Mouse (Mus musculus) heart, embryonic 11.5 days (tissue): ENCODE data around the gene Gm28372. TPM values are rescaled to one million over a fixed set of nuclear protein-coding genes. Genes with fewer than 3 reads are reported as not detected.

Experiments
- ATAC-seq: fragments of 200-750 bp; cut with Nextera tagmentation; replicated peaks from 2 replicates; pipeline ENCODE4 v1.8.0; 2017; ENCODE audit warnings: moderate library complexity; ENCODE audit not compliant: insufficient number of reproducible peaks, low FRiP score, low TSS enrichment
- H3K27ac ChIP-seq: fragments of 300-500 bp; sonication (generic); 2 replicates; pipeline ENCODE4 v1.5.1; 2014; ENCODE audit warnings: mild to moderate bottlenecking, low read depth, low read length
- H3K27me3 ChIP-seq: fragments of 300-500 bp; sonication (generic); 2 replicates; pipeline ENCODE4 v1.6.1; 2014; ENCODE audit warnings: mild to moderate bottlenecking, low read length, mixed read lengths; ENCODE audit not compliant: control insufficient read depth, insufficient read depth
- H3K36me3 ChIP-seq: fragments of 300-500 bp; sonication (generic); 2 replicates; pipeline ENCODE4 v1.6.1; 2014; ENCODE audit warnings: mild to moderate bottlenecking, low read length, moderate library complexity, mixed read lengths; ENCODE audit not compliant: control insufficient read depth, insufficient read depth
- H3K4me1 ChIP-seq: fragments of 300-500 bp; sonication (generic); 2 replicates; pipeline ENCODE4 v1.6.1; 2014; ENCODE audit warnings: low read length; ENCODE audit not compliant: control insufficient read depth, insufficient read depth
- H3K4me2 ChIP-seq: fragments of 300-500 bp; sonication (generic); 2 replicates; pipeline ENCODE4 v1.6.1; 2014; ENCODE audit warnings: mild to moderate bottlenecking, moderate library complexity
- H3K4me3 ChIP-seq: fragments of 300-500 bp; sonication (generic); 2 replicates; pipeline ENCODE4 v1.5.1; 2014; ENCODE audit warnings: low read depth, low read length
- H3K9ac ChIP-seq: fragments of 300-500 bp; sonication (generic); 2 replicates; pipeline ENCODE4 v1.6.1; 2014; ENCODE audit warnings: mild to moderate bottlenecking, low read depth, low read length, moderate library complexity
- H3K9me3 ChIP-seq: fragments of 300-500 bp; sonication (generic); replicated peaks from 2 replicates; pipeline ENCODE4 v1.6.1; 2016; ENCODE audit warnings: low read length; ENCODE audit not compliant: control insufficient read depth
- WGBS: fragments of 180-500 bp; shearing (Covaris S2); extraction: QIAGEN DNeasy Blood & Tissue Kit; methylation state at CpG from one replicate; pipeline ENCODE4 v1.1.7; 2014; ENCODE audit not compliant: insufficient replicate concordance; 5-methylcytosine and 5-hydroxymethylcytosine counted together
- polyA plus RNA-seq: library from polyadenylated mRNA; unstranded; fragments of >200 nt; fragmentation: Nextera tagmentation; extraction: Ambion mirVana; gene quantifications from 2 replicates; pipeline ENCODE4 v1.2.1, GENCODE M21; 2014

Gm28372 gene
- polyA plus RNA-seq, 1 experiment from 2014 or later = not detected

DNA sequence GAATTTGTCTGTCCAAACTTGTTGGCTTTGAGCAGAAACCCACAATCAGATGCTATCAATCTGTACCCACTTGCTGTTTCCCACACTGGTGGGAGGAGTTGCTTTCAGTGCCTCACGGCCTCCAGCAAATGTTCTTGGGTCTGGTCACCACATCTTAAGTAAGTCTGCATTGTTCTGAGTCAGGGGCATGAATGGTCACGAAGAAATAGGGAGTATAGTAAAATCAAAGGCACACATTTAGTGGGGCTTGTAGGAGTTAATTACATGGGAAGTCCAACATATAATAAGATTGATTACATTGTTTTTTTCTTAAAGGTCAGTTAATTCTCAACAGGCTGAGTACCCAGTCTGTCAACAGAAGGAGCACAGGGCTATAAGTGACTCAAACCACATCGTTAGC lies 21.8 kb upstream of the Gm28372 start:
- H3K27me3 ChIP-seq = no peaks in the 10 kb centered on the region
- no peaks in the 10 kb centered on the region for H3K36me3 ChIP-seq
- no peak for ATAC-seq
- H3K9me3 ChIP-seq = no peaks in the 10 kb centered on the region
- no peaks in the 10 kb centered on the region for H3K4me1 ChIP-seq
- H3K4me2 ChIP-seq = no peak overlapping the region
- H3K9ac ChIP-seq = no peak overlapping the region
- 64% methylated on average over 3 of the region's 3 CpGs for WGBS
- H3K27ac ChIP-seq = no peak overlapping the region
- no peak overlapping the region for H3K4me3 ChIP-seq

DNA sequence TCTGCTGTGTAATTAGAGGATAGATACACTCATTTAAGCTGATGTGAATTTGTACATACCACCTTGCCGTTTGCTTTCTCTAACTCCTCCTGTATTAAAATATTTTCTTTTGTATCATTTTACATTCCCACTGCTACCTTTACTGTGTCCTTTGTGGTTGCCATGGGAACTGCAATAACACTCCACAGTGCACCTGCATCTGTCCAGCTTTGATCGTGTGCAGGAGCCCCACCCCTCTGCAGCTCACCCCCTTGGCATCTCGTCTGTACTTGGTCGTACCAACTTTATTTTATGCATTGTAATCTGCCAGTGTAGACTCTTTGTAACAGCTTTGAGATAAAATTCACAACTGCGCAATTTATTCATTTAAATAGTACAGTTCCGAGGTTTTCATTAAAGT lies 21.1 kb upstream of the Gm28372 start:
- H3K4me3 ChIP-seq = no peak overlapping the region
- H3K9me3 ChIP-seq = no peaks in the 10 kb centered on the region
- no peaks in the 10 kb centered on the region for H3K4me1 ChIP-seq
- no peak overlapping the region for H3K9ac ChIP-seq
- no peak for ATAC-seq
- H3K27me3 ChIP-seq = no peaks in the 10 kb centered on the region
- no peaks in the 10 kb centered on the region for H3K36me3 ChIP-seq
- no peak overlapping the region for H3K4me2 ChIP-seq
- 78% methylated on average over 6 of the region's 6 CpGs for WGBS
- H3K27ac ChIP-seq = no peak overlapping the region

DNA sequence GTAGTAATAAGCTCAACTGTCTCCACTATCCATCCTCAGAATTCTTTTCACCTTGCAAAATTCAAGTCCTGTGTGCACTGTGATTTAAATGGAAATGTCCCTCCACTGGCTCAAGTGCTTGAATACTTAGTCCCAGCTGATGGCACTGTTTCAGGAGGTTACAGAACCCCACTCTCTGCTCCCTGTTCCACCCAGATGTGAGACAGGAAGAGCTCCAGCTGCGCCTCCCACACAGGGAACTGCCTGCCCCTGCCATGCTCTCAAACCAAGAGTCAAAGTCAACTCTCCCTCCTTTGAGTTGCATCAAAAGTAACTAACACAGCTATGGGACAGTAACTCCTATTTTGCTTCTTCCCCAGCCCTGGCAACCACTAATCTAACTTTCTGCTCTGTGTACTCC lies 18.8 kb upstream of the Gm28372 start:
- no peak overlapping the region for H3K4me2 ChIP-seq
- H3K4me3 ChIP-seq = no peak overlapping the region
- no peak for ATAC-seq
- no peaks in the 10 kb centered on the region for H3K9me3 ChIP-seq
- H3K27me3 ChIP-seq = no peaks in the 10 kb centered on the region
- no peaks in the 10 kb centered on the region for H3K4me1 ChIP-seq
- H3K27ac ChIP-seq = no peak overlapping the region
- H3K36me3 ChIP-seq = no peaks in the 10 kb centered on the region
- H3K9ac ChIP-seq = no peak overlapping the region
- 67% methylated on average over 1 of the region's 1 CpGs for WGBS

DNA sequence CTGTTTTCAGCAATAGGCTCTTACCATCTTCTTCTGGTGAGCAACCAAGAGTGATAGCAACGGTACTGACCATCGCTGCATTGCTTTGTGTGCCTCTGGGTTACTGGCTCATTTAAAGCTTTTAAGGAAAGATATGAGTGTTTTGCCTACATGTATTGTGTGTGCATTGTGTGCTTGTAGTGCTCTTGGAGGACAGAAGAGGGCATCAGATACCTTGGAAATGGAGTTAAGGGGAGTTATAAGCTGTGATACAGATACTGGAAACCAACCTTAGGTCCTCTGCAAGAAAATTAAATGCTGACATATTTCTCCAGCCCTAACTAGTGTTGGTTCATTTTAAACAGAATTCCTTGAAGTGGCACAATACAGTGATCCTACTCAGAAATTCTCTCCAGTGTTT lies 16.2 kb upstream of the Gm28372 start:
- Histone ChIP-seq H3K4me2 (no peak overlapping the region), H3K36me3 (no peaks in the 10 kb centered on the region; the same call in 1 of the 2 replicates), H3K4me1 (no peaks in the 10 kb centered on the region), H3K4me3 (no peak overlapping the region), H3K9me3 (no peaks in the 10 kb centered on the region), H3K27ac (no peak overlapping the region), H3K9ac (no peak overlapping the region), H3K27me3 (no peaks in the 10 kb centered on the region)
- 76% methylated on average over 2 of the region's 2 CpGs for WGBS
- no peak for ATAC-seq

DNA sequence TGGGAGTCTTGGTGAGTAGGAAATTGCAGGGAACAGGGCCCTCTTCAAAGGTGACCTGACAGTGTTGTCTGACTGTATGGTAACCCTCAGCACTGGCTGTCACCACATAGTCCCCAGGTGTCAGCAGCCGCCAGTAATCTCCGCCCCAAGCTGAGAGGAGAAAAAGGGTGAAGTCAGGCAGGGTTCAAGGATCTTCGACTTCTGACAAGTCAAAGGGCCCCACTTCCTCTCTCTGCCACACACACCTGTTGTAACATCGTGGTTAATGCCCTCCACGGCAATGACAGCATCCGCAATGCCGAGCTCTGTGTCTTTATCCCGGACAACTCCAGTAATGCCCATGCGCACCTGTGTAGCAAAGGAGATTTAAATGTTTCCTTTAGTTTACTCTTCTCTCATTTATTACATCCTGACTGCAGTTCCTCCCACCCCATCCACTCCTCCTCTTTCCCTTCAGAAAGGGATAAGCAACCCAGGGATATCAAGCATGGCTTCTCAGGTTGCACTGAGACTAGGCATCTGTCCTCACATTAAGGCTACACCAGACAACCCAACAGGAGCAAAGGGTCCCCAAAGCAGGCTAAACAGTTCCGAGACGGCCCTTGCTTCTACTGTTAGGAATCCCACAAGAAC lies 13.9 kb upstream of the Gm28372 start:
- Histone ChIP-seq H3K36me3 (no peaks in the 10 kb centered on the region; the same call in 1 of the 2 replicates), H3K4me2 (no peak overlapping the region), H3K27ac (no peak overlapping the region), H3K27me3 (no peaks in the 10 kb centered on the region), H3K9me3 (no peaks in the 10 kb centered on the region), H3K4me3 (no peak overlapping the region), H3K9ac (no peak overlapping the region), H3K4me1 (no peaks in the 10 kb centered on the region)
- 81% methylated on average over 11 of the region's 11 CpGs for WGBS
- no peak for ATAC-seq

DNA sequence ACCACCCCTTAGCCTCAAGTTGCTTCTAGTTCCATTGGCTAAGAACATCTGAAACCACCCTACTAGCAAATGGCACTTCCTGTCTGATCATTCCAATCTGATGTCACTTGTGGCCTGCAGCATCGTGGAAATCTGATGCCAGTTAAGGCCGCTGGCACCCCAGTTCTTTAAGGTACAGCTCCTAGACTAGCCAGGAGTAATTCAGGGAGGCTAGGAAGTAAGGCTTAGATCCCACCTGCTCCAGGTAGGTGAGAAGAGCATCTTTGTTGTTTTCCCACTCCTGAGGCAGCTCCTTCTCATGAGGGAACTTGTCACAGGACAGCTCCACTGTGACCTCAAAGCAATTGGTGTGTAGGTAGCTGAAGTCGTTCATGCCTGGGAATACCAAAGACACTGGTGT lies 12.2 kb upstream of the Gm28372 start:
- H3K36me3 ChIP-seq = no peaks in the 10 kb centered on the region; the same call in 1 of the 2 replicates
- H3K4me1 ChIP-seq = peaks cover 1% of the 10 kb centered on the region; the same call in 1 of the 2 replicates
- H3K27me3 ChIP-seq = no peaks in the 10 kb centered on the region
- no peak for ATAC-seq
- WGBS = 78% methylated on average over 3 of the region's 3 CpGs
- no peak overlapping the region for H3K4me3 ChIP-seq
- no peak overlapping the region for H3K27ac ChIP-seq
- H3K9ac ChIP-seq = no peak overlapping the region
- no peak overlapping the region for H3K4me2 ChIP-seq
- H3K9me3 ChIP-seq = no peaks in the 10 kb centered on the region

DNA sequence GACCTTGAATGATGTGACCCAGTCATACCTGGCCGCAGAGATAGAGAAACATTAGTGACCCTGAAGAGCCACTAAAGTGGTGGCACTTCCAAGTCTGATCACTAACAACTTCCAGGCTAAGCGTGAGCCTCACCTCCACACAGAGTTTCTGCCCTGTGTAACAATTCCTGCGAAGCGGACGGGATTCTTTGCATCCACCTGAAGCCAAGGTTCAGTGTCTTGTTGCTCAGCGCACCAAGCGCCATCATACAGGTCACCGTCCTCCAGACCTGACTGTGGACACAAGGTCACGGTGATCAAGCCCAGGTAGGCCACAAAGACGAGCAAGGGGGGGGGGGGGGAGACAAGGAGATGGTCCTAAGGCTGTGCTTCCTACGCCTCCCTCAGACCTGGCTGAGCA lies 9.3 kb upstream of the Gm28372 start:
- WGBS = 92% methylated on average over 11 of the region's 11 CpGs

DNA sequence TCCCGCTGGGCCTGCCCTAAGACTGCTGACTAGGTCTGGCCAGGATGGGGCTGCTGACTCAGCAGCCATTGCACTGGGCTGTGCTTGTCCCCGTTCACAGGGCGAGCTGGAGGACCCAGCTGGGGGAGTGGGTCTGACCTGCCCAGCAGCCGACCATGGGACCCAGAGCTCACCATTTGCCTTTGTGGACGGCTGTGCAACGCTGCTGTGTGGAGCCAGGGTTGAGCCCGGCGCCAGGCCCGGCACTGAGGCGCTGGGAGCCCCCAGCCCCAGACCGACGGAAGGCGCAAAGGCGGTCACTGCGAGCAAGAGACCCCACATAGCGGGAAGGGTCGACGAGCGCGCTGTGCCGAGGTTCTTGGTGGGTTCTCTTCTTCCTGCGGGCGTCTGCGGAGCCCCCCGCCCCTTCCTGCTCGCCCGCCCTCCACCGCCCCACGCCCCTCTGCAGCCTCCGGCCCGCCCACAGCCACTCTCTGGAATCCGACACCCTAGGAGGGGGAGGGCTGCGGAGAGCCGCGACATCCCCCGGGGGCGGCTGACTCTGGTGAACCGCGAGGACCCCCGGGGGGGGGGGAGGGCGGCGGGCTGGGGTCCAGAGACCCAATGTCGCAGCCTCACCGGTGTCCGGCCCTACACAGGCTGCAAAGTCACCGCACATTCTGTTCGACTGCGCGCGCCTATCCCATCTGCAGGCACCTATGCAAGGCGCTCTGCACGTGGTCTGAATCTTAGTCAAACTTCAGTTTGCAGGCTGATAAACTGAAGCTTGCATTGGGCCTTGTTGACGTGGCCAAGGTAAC lies 7.7 kb upstream of the Gm28372 start, which contains the start of gene Cpxm1:
TSS of gene Cpxm1 (minus strand) at position 389 of the 800 bp plus-strand sequence.
- Histone ChIP-seq H3K4me2 (peak within 1 kb of the TSS; percentile 91), H3K27ac (no peak within 1 kb of the TSS), H3K27me3 (peaks cover 7% of the 10 kb centered on the region; the same call in 1 of the 2 replicates), H3K4me1 (peaks cover 6% of the 10 kb centered on the region; the same call in 1 of the 2 replicates), H3K36me3 (no peaks in the 10 kb centered on the region; the same call in 1 of the 2 replicates), H3K9me3 (no peaks in the 10 kb centered on the region), H3K9ac (peak within 1 kb of the TSS; percentile 77), H3K4me3 (peak within 1 kb of the TSS; percentile 58)
- WGBS = under 1% methylated on average over 45 of the region's 53 CpGs
- peak; percentile 63 for ATAC-seq

More for the DNA sequence above, 9.3 kb upstream of the Gm28372 start:
- Histone ChIP-seq H3K9me3 (no peaks in the 10 kb centered on the region), H3K4me3 (no peak overlapping the region), H3K9ac (no peak overlapping the region), H3K36me3 (no peaks in the 10 kb centered on the region; the same call in 1 of the 2 replicates), H3K4me1 (peaks cover 6% of the 10 kb centered on the region; the same call in 1 of the 2 replicates), H3K27ac (no peak overlapping the region), H3K27me3 (peaks cover 7% of the 10 kb centered on the region; the same call in 1 of the 2 replicates), H3K4me2 (no peak overlapping the region)
- ATAC-seq = no peak
